Mouse (Mus musculus) kidney, postnatal 10 days (tissue): ENCODE results near the gene Cib1.

Source experiments
- DNase-seq: peaks from one replicate; pipeline ENCODE4 v3.0.0; 2021; ENCODE audit warnings: mixed read lengths

Gene Cib1

DNA sequence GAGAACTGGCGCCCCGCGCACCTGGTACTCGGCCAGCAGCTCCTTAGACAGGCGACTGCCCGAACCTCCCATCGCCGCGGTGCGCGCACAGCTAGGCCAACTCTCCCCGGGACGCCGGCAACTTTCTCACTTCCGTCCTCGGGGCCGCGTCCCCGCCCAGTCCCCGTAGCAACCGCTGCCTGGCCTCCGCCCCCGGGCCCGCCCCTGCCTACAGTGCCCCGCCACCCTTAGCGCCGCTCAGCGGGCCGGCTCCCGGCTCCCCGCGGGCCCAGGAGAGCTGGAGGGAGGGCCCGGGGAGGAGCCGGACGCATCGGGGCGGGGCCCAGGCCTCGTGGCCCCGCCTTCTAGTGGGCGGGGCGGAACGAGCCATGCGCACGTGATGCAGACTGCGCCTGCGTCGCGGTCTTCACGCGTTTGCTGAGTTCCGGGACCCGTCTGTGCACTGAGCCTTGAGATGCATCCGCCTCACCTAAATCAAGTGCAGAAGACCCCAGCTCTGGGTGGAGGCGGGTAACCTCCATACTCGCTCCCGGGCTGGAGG lies at the start of gene Cib1, which contains the start of gene Gdpgp1:
Gene Cib1, minus strand, starts transcription at position 325 of the 541 bp plus-strand sequence.
Gene Gdpgp1, plus strand, starts transcription at position 377 of the 541 bp plus-strand sequence.
- peak; percentile 98 for DNase-seq

- no peak for DNase-seq
These were observed 49.0 kb upstream of the Cib1 start for GRCm38 (mm10) chr7:80281646-80282045.

GRCm38 (mm10) chr7:80280998-80281397 lies 48.4 kb upstream of the Cib1 start:
- no peak for DNase-seq

DNA sequence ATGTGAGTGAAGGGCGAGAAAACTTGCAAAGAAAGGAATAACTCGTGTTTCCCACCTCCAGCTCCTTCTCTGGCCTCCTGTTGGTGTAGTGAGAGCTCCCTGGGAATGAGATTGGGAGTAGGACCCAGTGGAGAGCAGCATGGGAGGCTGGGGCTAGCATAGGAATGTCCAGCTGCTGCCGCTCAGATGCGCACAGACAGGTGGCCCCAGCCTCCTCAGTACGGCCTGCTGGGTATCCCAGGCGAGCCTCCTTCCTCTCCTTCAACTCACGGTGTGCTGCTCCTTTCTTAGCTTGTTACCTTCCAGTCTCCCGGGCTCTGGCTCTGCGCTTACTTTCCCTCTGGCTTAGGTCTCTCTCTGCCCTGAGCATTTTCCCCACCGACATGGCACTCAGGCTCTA lies 47.4 kb upstream of the Cib1 start:
- no peak for DNase-seq

DNA sequence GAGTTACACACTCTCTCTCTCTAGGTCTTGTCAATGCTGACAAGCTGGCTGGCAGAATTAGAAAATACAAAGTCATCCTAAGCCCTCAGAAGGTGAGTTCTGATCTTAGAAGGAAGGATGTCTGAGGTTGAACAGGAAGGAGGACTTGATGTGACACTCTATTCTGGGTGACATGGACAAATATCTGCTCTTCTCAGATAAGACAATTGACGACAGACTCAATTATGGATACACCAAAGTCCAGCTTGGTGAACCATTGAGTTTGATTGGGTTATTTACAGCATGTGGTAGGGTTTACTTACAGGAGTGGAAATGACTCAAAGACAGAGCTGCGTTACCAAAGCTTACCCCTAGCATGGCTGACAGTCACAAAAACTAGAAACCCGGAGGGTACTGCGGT lies 43.8 kb upstream of the Cib1 start:
- DNase-seq: no peak

GRCm38 (mm10) chr7:80273456-80273855 lies 40.8 kb upstream of the Cib1 start:
- DNase-seq: no peak

DNA sequence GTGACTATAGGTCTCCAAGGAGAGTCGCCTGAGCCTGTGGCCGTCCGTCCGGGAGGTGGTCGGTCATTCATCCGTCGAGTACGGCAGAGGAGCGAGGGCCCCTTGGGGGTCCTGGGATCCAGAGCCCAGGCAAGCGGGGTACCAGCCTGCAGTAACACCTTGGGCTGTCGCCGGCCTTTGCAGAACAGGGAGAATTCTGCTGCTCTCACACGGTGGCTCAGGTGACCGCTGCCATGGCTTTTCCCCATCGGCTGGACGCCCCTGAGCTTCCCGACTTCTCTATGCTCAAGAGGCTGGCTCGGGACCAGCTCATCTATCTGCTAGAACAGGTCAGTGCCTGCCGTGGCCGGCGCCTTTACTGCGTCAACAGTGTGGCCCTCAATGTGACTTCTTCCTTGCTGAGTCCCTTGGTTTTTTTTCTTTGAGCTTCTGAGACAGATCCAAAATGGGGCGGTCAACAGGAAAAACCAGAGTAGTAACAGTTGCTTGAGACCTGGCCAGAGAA lies 37.2 kb upstream of the Cib1 start:
- DNase-seq: peak; percentile 71

DNA sequence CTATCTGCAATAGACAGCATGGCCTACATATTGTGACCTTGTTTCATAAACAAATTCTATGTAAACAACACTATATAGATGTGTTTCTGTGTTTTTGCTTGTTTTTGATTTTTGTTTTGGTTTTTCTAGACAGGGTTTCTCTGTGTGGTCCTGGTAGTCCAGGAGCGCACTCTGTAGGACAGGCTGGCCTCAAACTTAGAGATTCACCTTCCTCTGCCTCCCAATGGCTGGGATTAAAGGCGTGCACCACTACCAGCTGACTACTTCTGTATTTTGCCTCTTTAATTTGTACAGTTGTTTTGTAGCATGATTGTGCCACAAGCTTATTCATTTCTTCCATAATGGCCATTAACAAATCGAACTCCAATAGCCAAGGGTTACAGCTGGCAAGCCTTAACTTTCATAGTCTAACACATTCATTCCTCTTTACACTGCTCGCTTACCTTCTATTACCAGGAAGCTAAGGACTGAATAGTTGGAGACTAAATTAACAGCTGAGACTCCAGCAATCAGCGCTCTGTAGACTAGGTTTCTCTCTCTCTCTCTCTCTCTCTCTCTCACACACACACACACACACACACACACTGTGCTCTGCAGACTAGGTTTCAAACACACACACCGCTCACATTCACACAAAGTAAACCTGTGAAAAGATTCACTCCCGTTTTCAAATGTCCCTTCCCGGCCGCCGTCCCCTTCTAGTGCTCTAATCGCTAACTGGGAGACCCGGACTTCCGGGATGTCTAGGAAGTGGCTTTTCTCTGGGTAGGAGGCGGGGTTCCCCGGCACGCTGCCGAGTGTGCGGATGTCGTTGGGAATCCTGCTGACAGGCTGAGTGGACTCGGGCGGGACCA lies 36.5 kb upstream of the Cib1 start, which contains the start of gene Vps33b:
Gene Vps33b, plus strand, starts transcription at position 753 of the 854 bp plus-strand sequence.
- peak; percentile 99 for DNase-seq

GRCm38 (mm10) chr7:80267764-80268163 lies 35.2 kb upstream of the Cib1 start:
- no peak for DNase-seq

- DNase-seq: no peak
These were observed 32.0 kb upstream of the Cib1 start for GRCm38 (mm10) chr7:80264606-80265005.

DNA sequence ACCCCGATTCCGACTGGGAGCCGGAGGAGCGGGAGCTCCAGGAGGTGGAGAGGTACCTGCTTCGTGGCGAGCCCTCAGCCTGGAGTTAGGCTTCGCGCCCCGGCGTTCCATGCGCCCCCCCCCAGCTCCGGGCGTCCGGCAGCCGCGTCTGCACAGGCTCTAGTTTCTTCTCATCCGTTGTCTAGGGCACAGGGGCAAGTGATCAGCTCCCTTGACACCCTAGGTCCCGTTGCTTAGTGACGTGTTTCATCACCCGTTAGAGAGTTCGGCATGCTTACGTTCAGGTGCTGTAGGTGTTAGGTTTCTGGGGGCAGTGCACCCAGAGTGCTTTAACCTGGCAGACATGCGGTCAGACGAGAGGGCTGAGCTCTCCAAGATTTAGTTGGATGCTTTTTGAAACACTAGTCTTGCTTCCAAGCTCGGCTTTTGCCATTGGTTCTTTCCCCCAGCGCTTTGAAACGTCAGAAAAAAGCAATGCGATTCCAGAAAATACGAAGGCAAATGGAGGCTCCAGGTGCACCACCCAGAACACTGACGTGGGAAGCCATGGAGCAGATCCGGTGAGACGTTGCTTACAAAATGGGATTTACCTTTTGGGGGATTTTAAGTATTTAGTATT lies 28.9 kb upstream of the Cib1 start:
- DNase-seq: no peak

GRCm38 (mm10) chr7:80260625-80261371 lies 28.2 kb upstream of the Cib1 start, which contains the start of gene Ngrn:
Ngrn (plus strand) TSS chr7:80261215.
- peak; percentile 91 for DNase-seq

DNA sequence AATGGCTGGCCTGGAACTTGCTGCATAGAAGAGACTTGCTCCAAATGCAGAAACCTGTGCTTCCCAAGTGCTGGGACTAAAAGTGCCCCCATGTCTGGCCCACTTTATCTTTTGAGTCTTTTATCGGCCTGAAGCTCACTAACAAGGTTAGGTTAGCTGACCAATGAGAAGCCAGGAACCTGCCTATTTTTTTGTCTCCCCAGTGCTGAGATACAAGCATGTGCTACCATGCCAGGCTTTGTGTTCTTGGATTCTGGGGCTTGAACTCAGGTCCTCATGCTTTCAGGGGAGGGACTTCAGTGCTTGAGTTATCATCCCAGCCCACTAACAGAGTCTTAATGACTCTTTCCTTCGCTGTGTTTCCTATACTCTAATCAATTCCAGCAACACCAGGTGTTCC lies 25.1 kb upstream of the Cib1 start:
- no peak for DNase-seq

DNA sequence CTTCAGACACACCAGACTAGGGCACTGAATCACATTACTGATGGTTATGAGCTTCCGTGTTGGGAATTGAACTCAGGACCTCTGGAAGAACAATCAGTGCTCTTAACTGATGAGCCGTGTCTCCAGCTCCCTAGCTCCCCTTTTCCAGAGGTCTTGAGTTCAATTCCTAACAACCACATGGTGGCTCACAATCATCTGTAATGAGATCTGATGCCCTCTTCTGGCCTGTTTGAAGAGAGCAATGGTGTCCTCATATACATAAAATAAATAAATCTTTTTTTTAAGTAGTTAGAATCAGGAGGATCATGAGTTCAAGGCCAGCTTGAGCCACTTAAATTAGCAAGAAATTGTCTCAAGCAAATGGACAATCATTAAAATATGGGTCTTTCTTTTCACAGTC lies 23.4 kb upstream of the Cib1 start:
- DNase-seq: no peak

GRCm38 (mm10) chr7:80252886-80253285 lies 20.3 kb upstream of the Cib1 start:
- DNase-seq: no peak

DNA sequence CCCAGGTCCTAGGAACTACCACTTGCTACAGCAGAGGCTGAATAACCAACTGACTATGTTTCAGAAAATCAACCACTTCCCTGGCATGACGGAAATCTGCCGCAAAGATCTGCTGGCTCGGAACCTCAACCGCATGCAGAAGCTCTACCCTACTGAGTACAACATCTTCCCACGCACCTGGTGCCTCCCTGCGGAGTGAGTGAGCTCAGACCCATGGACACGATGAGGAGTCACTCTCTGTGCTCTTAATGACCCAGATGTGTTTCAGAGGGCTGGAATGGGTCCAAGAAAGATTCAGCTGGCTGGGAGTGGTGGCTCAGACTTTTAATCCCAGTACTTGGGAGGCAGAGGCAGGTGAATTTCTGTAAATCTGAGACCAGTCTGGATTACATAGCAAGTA lies 19.8 kb upstream of the Cib1 start:
- DNase-seq: no peak

- no peak for DNase-seq
These were observed 14.2 kb upstream of the Cib1 start for GRCm38 (mm10) chr7:80246859-80247258.

DNA sequence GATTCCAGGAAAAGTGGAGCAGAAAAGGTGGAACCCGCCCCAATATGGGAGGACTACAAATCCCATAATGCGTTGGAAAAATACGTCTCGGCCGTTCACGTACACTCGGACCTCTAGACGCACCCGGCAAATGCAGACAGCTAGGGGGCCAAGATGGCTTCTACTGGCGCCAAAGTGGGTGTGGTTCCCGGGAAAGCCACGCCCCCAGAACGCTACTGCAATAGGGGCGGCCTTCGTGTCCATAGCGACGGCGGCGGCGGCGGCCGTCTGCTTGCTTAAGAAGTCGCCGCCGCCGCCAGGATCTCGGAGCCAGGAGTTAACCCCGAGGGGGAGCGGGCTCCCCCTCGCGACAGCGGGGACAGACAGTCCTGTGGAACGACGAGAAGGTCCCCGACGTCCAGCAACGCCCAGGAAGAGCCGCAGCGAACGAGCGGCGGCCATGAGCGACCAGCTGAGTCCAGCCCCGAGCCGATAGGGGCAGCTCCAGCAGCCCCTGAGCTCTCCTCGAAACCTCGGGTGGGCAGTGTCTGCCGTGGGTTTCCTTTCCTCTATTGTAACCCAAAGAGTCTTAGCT lies 13.6 kb upstream of the Cib1 start, which contains the start of gene Ttll13:
Gene Ttll13, plus strand, starts transcription at position 229 of the 574 bp plus-strand sequence.
- DNase-seq: peak; percentile 99

DNA sequence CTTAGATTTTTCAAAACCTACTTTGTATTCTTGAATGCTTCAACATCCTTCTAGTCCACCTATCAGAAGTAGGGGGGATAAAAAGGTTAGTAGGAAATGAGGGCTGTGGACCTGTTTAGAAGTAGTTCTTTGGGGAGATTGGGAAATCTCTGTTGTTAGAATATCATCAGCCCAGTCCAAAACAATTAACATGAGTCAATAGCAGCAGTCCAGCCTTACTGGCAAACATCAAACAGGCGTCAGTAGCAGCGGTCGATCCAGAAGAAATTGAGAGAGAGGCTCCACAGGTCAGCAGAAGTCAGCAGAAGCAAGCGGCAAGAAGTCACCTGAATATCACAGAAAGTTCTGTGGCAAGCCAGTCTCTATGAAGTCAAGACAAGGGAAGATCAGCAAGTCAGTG lies 12.2 kb upstream of the Cib1 start:
- DNase-seq: no peak

DNA sequence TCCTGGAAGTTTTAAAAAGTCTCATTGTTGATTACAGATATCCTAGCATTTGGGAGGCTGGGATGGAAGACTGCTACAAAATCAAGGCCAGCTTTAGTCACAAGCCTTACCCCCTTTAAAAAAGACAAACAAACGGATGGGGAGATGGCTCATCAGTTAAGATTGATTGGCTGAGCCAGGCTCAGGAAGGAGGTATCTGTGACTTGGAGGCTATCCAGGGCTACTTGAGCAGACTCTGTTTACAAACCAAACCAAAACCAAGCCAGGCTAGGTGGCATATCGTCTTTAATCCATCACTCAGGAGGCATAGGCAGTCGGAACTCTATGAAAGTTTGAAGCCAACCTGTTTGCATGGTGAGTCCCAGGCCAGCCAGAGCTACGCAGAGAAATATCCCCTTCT lies 9.0 kb upstream of the Cib1 start:
- no peak for DNase-seq

- DNase-seq: no peak
These were observed 5.9 kb upstream of the Cib1 start for GRCm38 (mm10) chr7:80238542-80238941.

- no peak for DNase-seq
These were observed 1.2 kb upstream of the Cib1 start for GRCm38 (mm10) chr7:80233799-80234198.
